Mouse (Mus musculus) limb, embryonic 14.5 days (tissue): Measurements from ENCODE around the gene Ttc26. TPM values are rescaled to one million over a fixed set of nuclear protein-coding genes. Genes with fewer than 3 reads are reported as not detected.
"Not testable (repeated sequence)": the region's sequence is repeated elsewhere in the genome, so short reads cannot be mapped to it uniquely, and the experiment has no call there.

Source experiments
- ATAC-seq: fragments of 200-750 bp; cut with Nextera tagmentation; 2 replicates; pipeline ENCODE4 v1.8.0; 2017; ENCODE audit warnings: low read depth, moderate number of reproducible peaks, moderate TSS enrichment; ENCODE audit not compliant: low FRiP score
- DNase-seq: peaks from one replicate; pipeline ENCODE4 v3.0.0-alpha.2; 2015; ENCODE audit warnings: low spot score
- H3K27ac ChIP-seq: fragments of 300-500 bp; sonication (generic); replicated peaks from 2 replicates; pipeline ENCODE4 v1.5.1; 2014; ENCODE audit warnings: low read depth, mild to moderate bottlenecking, low read length, moderate library complexity, mixed read lengths
- H3K27me3 ChIP-seq: fragments of 300-500 bp; sonication (generic); 2 replicates; pipeline ENCODE4 v1.6.1; 2014; ENCODE audit warnings: low read length, mixed read lengths; ENCODE audit not compliant: control insufficient read depth, insufficient read depth
- H3K36me3 ChIP-seq: fragments of 300-500 bp; sonication (generic); 2 replicates; pipeline ENCODE4 v1.6.1; 2014; ENCODE audit warnings: mild to moderate bottlenecking, low read length, moderate library complexity, mixed read lengths; ENCODE audit not compliant: control insufficient read depth, insufficient read depth
- H3K4me1 ChIP-seq: fragments of 300-500 bp; sonication (generic); 2 replicates; pipeline ENCODE4 v1.6.1; 2014; ENCODE audit warnings: antibody characterized with exemption, low read length, mixed read lengths; ENCODE audit not compliant: control insufficient read depth, insufficient read depth
- H3K4me2 ChIP-seq: fragments of 300-500 bp; sonication (generic); replicated peaks from 2 replicates; pipeline ENCODE4 v1.6.1; 2014; ENCODE audit warnings: low read depth, mild to moderate bottlenecking, low read length, moderate library complexity; ENCODE audit not compliant: severe bottlenecking
- H3K4me3 ChIP-seq: fragments of 300-500 bp; sonication (generic); replicated peaks from 2 replicates; pipeline ENCODE4 v1.5.1; 2014; ENCODE audit warnings: low read length
- H3K9ac ChIP-seq: fragments of 300-500 bp; sonication (generic); 2 replicates; pipeline ENCODE4 v1.6.1; 2014; ENCODE audit warnings: mild to moderate bottlenecking, low read depth, low read length, moderate library complexity; ENCODE audit not compliant: severe bottlenecking
- H3K9me3 ChIP-seq: fragments of 300-500 bp; sonication (generic); 2 replicates; pipeline ENCODE4 v1.6.1; 2016; ENCODE audit warnings: low read length; ENCODE audit not compliant: control insufficient read depth
- POLR2A ChIP-seq: fragments of 200-500 bp; IDR thresholded peaks from 2 replicates; pipeline ENCODE4 v1.8.0; 2012; ENCODE audit warnings: inconsistent platforms, mild to moderate bottlenecking, moderate library complexity, borderline replicate concordance; ENCODE audit not compliant: insufficient read depth, insufficient read length; ENCODE audit errors: extremely low read depth
- WGBS: fragments of 180-500 bp; shearing (Covaris S2); extraction: QIAGEN DNeasy Blood & Tissue Kit; methylation state at CpG from one replicate; pipeline ENCODE4 v1.1.7; 2014; 5-methylcytosine and 5-hydroxymethylcytosine counted together
- polyA plus RNA-seq, 2 experiments: library from polyadenylated mRNA; depleted of rRNA in 1 of 2; stranded (reverse) in 1 of 2; unstranded in 1 of 2; fragments of >200 nt; fragmentation: Nextera tagmentation in 1 of 2; extraction: Ambion mirVana in 1 of 2; gene quantifications; 2 replicates each; pipeline versions ENCODE4 v1.2.1 to v1.2.3; 2012 to 2014

Ttc26 gene
- polyA plus RNA-seq, 2 experiments: 4.3 to 7.0 TPM

GRCm38 (mm10) chr6:38353181-38353580, 28.1 kb upstream of the Ttc26 start:
- TF ChIP-seq POLR2A: no peak
- DNase-seq: no peak
- peaks cover 51% of the 10 kb centered on the region for H3K27me3 ChIP-seq
- H3K36me3 ChIP-seq: no peaks in the 10 kb centered on the region
- ATAC-seq: no peak
- 4% methylated on average over 13 of the region's 13 CpGs for WGBS
- no peak overlapping the region for H3K9ac ChIP-seq
- no peaks in the 10 kb centered on the region for H3K9me3 ChIP-seq
- peak overlapping the region; percentile 77; the same call in 1 of the 2 replicates for H3K4me2 ChIP-seq
- H3K4me1 ChIP-seq: no peaks in the 10 kb centered on the region
- no peak overlapping the region for H3K27ac ChIP-seq
- peak overlapping the region; percentile 68 for H3K4me3 ChIP-seq

- Histone ChIP-seq H3K27me3 (peaks cover 51% of the 10 kb centered on the region), H3K27ac (no peak within 1 kb of the TSS), H3K9me3 (no peaks in the 10 kb centered on the region), H3K9ac (peak within 1 kb of the TSS; percentile 54), H3K4me1 (no peaks in the 10 kb centered on the region), H3K4me3 (peak within 1 kb of the TSS; percentile 68), H3K4me2 (peak within 1 kb of the TSS; percentile 77), H3K36me3 (no peaks in the 10 kb centered on the region)
- peak; percentile 73 for ATAC-seq
- under 1% methylated on average over 85 of the region's 87 CpGs for WGBS
- DNase-seq: peak; percentile 54
- TF ChIP-seq POLR2A: no peak
These were observed 27.2 kb upstream of the Ttc26 start, which contains the start of gene Zc3hav1 for GRCm38 (mm10) chr6:38353811-38354722. TSS of gene Zc3hav1 (minus strand) at chr6:38354603.

- ATAC-seq: 0 out of 2 replicates have a peak, but pooled peaks have one; percentile 32
- peak; percentile 16 for DNase-seq
- Histone ChIP-seq H3K9ac (peak overlapping the region; percentile 54), H3K4me3 (peak overlapping the region; percentile 68), H3K4me2 (peak overlapping the region; percentile 77), H3K27ac (no peak overlapping the region), H3K4me1 (no peaks in the 10 kb centered on the region), H3K27me3 (peaks cover 51% of the 10 kb centered on the region), H3K36me3 (no peaks in the 10 kb centered on the region), H3K9me3 (no peaks in the 10 kb centered on the region)
- no peak for TF ChIP-seq POLR2A
- WGBS: 2% methylated on average over 20 of the region's 20 CpGs
These were observed 26.4 kb upstream of the Ttc26 start for GRCm38 (mm10) chr6:38354723-38355353.

- Histone ChIP-seq H3K9ac (no peak overlapping the region), H3K4me2 (no peak overlapping the region), H3K27ac (no peak overlapping the region), H3K4me1 (no peaks in the 10 kb centered on the region), H3K9me3 (no peaks in the 10 kb centered on the region), H3K36me3 (no peaks in the 10 kb centered on the region), H3K4me3 (no peak overlapping the region), H3K27me3 (peaks cover 51% of the 10 kb centered on the region)
- TF ChIP-seq POLR2A: no peak
- 3% methylated on average over 8 of the region's 8 CpGs for WGBS
- DNase-seq (peak; percentile 7), ATAC-seq (no peak)
These were observed 25.9 kb upstream of the Ttc26 start for GRCm38 (mm10) chr6:38355354-38355823.

- ATAC-seq (no peak), DNase-seq (no peak)
- no peak overlapping the region for H3K4me2 ChIP-seq
- H3K36me3 ChIP-seq: no peaks in the 10 kb centered on the region
- peaks cover 51% of the 10 kb centered on the region for H3K27me3 ChIP-seq
- 14% methylated on average over 7 of the region's 7 CpGs for WGBS
- no peaks in the 10 kb centered on the region for H3K9me3 ChIP-seq
- H3K4me3 ChIP-seq: no peak overlapping the region
- no peak overlapping the region for H3K27ac ChIP-seq
- H3K9ac ChIP-seq: no peak overlapping the region
- no peak for TF ChIP-seq POLR2A
- no peaks in the 10 kb centered on the region for H3K4me1 ChIP-seq
These were observed 25.4 kb upstream of the Ttc26 start for GRCm38 (mm10) chr6:38355862-38356261.

- DNase-seq, H3K4me1 ChIP-seq, ATAC-seq, H3K9me3 ChIP-seq, H3K36me3 ChIP-seq, H3K9ac ChIP-seq, H3K4me2 ChIP-seq, H3K4me3 ChIP-seq, H3K27ac ChIP-seq: not testable (repeated sequence)
- H3K27me3 ChIP-seq: peaks cover 45% of the 10 kb centered on the region
- WGBS: 82% methylated on average over 15 of the region's 15 CpGs
These were observed 24.4 kb upstream of the Ttc26 start for GRCm38 (mm10) chr6:38356661-38357433.
